Mouse (Mus musculus): ENCODE data around the gene Card14.

GRCm38 (mm10) chr11:119316720-119317119, 9.2 kb downstream of the Card14 start:
- TF ChIP-seq CTCF (IDR thresholded peaks at IDR 0.05; ENCODE audit: borderline replicate concordance, insufficient read depth, low read length) (no peak), POLR2A (IDR thresholded peaks at IDR 0.05; ENCODE audit: low read depth, low read length) (no peak)

Measured in embryonic fibroblast, embryonic 13.5 days (primary cell).